Mouse (Mus musculus) bone marrow macrophage, adult 2 months (primary cell): Measurements from ENCODE around the gene Dis3.

ENCODE experiments used
- CTCF ChIP-seq: IDR thresholded peaks from 2 replicates; pipeline ENCODE4 v1.5.1; 2012; ENCODE audit warnings: low read depth, mild to moderate bottlenecking, low read length, moderate library complexity
- POLR2A ChIP-seq: IDR thresholded peaks from 2 replicates; pipeline ENCODE4 v1.6.1; 2012; ENCODE audit warnings: mild to moderate bottlenecking, low read depth, low read length, borderline replicate concordance

- TF ChIP-seq CTCF: no peak
- TF ChIP-seq POLR2A: no peak
Observed at GRCm38 (mm10) chr14:99046782-99047181, 52.8 kb downstream of the Dis3 start.
